Mouse (Mus musculus) skeletal muscle tissue, postnatal 0 days (tissue): ENCODE results near the gene Smarca2. TPM values are rescaled to one million over a fixed set of nuclear protein-coding genes. Genes with fewer than 3 reads are reported as not detected.

Source experiments
- polyA plus RNA-seq: library from polyadenylated mRNA; unstranded; fragments of >200 nt; fragmentation: Nextera tagmentation; extraction: Ambion mirVana; gene quantifications from 2 replicates; pipeline ENCODE4 v1.2.1, GENCODE M21; 2015

The Smarca2 gene
- 21.0 and 22.8 TPM in 2 replicates for polyA plus RNA-seq

GRCm38 (mm10) chr19:26604755-26605300 is at the start of gene Smarca2:
Gene Smarca2, plus strand, starts transcription at chr19:26605050.

